Mouse (Mus musculus): Measurements from ENCODE around the gene Hacd2. TPM values are rescaled to one million over a fixed set of nuclear protein-coding genes. Genes with fewer than 3 reads are reported as not detected.

The Hacd2 gene
- polyA plus RNA-seq, 1 experiment, result 94.1 TPM

DNA sequence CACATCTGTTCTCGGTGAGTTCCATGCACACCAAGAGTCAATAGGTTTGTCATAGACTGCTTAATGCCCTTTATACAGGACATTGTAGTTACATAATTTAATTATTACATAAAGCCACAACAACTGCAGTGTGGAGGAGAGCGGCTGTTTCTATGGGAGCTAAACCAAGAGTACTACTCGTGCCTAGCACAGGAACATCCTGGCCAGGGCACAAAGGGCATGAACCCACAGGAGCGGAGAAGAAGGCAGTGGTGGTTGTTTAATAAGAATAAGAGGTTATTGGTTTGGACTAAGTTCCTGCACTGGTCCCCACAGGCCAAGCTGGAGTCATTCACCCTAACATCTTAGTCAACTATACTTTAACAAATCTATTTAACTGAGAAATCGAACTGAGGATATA is 16.0 kb upstream of the Hacd2 start:
- H3K36me3 ChIP-seq (ENCODE audit: control insufficient read depth, insufficient read depth, low read length), result no peaks in the 10 kb centered on the region
- TF ChIP-seq CTCF (IDR thresholded peaks at IDR 0.05; ENCODE audit: control insufficient read depth, insufficient read depth, insufficient replicate concordance, low read depth, low read length) (no peak), POLR2A (IDR thresholded peaks at IDR 0.05; ENCODE audit: control insufficient read depth, low read depth, low read length) (no peak)
- H3K4me3 ChIP-seq (ENCODE audit: control insufficient read depth, low read depth, low read length), result no peak overlapping the region
- no peak overlapping the region for H3K27ac ChIP-seq (ENCODE audit: control insufficient read depth, insufficient read depth, low read depth, low read length)
- no peaks in the 10 kb centered on the region for H3K27me3 ChIP-seq (ENCODE audit: control insufficient read depth, insufficient read depth, low read length)
- no peaks in the 10 kb centered on the region for H3K4me1 ChIP-seq (ENCODE audit: control insufficient read depth, insufficient read depth, low read length)

DNA sequence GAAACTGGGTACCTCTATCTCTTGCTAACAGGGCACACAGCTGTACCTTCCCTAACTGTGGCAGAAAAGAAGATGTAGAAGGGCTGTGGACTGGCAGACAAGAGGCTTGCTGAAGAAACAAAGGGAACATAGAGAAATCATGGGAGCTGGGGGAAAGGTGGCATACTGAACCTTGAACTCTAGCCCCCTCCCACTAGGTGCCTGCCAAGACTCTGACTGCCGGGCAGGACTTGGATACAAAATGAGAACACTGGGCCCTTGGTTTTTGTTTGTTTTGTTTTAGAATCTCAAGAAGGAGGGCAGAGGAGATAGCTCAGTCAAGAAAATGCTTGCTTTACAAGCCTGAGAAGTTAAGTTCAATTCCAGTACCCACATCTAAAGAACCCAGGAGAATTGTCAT is 14.9 kb upstream of the Hacd2 start:
- H3K4me3 ChIP-seq (ENCODE audit: control insufficient read depth, low read depth, low read length), result no peak overlapping the region

GRCm38 (mm10) chr16:35008447-35008846 is 13.8 kb upstream of the Hacd2 start:
- no peak for TF ChIP-seq POLR2A (IDR thresholded peaks at IDR 0.05; ENCODE audit: control insufficient read depth, low read depth, low read length)
- no peak for TF ChIP-seq CTCF (IDR thresholded peaks at IDR 0.05; ENCODE audit: control insufficient read depth, insufficient read depth, insufficient replicate concordance, low read depth, low read length)
- Histone ChIP-seq H3K27me3 (ENCODE audit: control insufficient read depth, insufficient read depth, low read length) (no peaks in the 10 kb centered on the region), H3K4me3 (ENCODE audit: control insufficient read depth, low read depth, low read length) (no peak overlapping the region), H3K27ac (ENCODE audit: control insufficient read depth, insufficient read depth, low read depth, low read length) (no peak overlapping the region), H3K36me3 (ENCODE audit: control insufficient read depth, insufficient read depth, low read length) (no peaks in the 10 kb centered on the region), H3K4me1 (ENCODE audit: control insufficient read depth, insufficient read depth, low read length) (no peaks in the 10 kb centered on the region)

More for the DNA sequence above, 14.9 kb upstream of the Hacd2 start:
- TF ChIP-seq CTCF (IDR thresholded peaks at IDR 0.05; ENCODE audit: control insufficient read depth, insufficient read depth, insufficient replicate concordance, low read depth, low read length), result no peak
- TF ChIP-seq POLR2A (IDR thresholded peaks at IDR 0.05; ENCODE audit: control insufficient read depth, low read depth, low read length), result no peak
- H3K4me1 ChIP-seq (ENCODE audit: control insufficient read depth, insufficient read depth, low read length), result no peaks in the 10 kb centered on the region
- peak overlapping the region; percentile 71; the same call in 1 of the 2 replicates for H3K27ac ChIP-seq (ENCODE audit: control insufficient read depth, insufficient read depth, low read depth, low read length)
- no peaks in the 10 kb centered on the region for H3K27me3 ChIP-seq (ENCODE audit: control insufficient read depth, insufficient read depth, low read length)
- H3K36me3 ChIP-seq (ENCODE audit: control insufficient read depth, insufficient read depth, low read length), result no peaks in the 10 kb centered on the region

- H3K36me3 ChIP-seq (ENCODE audit: control insufficient read depth, insufficient read depth, low read length), result no peaks in the 10 kb centered on the region
- no peak overlapping the region for H3K4me3 ChIP-seq (ENCODE audit: control insufficient read depth, low read depth, low read length)
- TF ChIP-seq CTCF (IDR thresholded peaks at IDR 0.05; ENCODE audit: control insufficient read depth, insufficient read depth, insufficient replicate concordance, low read depth, low read length) (no peak), POLR2A (IDR thresholded peaks at IDR 0.05; ENCODE audit: control insufficient read depth, low read depth, low read length) (no peak)
- H3K27me3 ChIP-seq (ENCODE audit: control insufficient read depth, insufficient read depth, low read length), result no peaks in the 10 kb centered on the region
- no peaks in the 10 kb centered on the region for H3K4me1 ChIP-seq (ENCODE audit: control insufficient read depth, insufficient read depth, low read length)
- no peak overlapping the region for H3K27ac ChIP-seq (ENCODE audit: control insufficient read depth, insufficient read depth, low read depth, low read length)
Measured at GRCm38 (mm10) chr16:35013501-35013900, 8.7 kb upstream of the Hacd2 start.

GRCm38 (mm10) chr16:35016491-35016890 is 5.7 kb upstream of the Hacd2 start:
- peak overlapping the region; percentile 2 for H3K4me3 ChIP-seq (ENCODE audit: control insufficient read depth, low read depth, low read length)
- no peaks in the 10 kb centered on the region for H3K27me3 ChIP-seq (ENCODE audit: control insufficient read depth, insufficient read depth, low read length)
- H3K36me3 ChIP-seq (ENCODE audit: control insufficient read depth, insufficient read depth, low read length), result no peaks in the 10 kb centered on the region
- TF ChIP-seq CTCF (IDR thresholded peaks at IDR 0.05; ENCODE audit: control insufficient read depth, insufficient read depth, insufficient replicate concordance, low read depth, low read length) (no peak), POLR2A (IDR thresholded peaks at IDR 0.05; ENCODE audit: control insufficient read depth, low read depth, low read length) (no peak)
- H3K27ac ChIP-seq (ENCODE audit: control insufficient read depth, insufficient read depth, low read depth, low read length), result no peak overlapping the region
- no peaks in the 10 kb centered on the region for H3K4me1 ChIP-seq (ENCODE audit: control insufficient read depth, insufficient read depth, low read length)

GRCm38 (mm10) chr16:35018470-35018974 is 3.7 kb upstream of the Hacd2 start:
- TF ChIP-seq CTCF (IDR thresholded peaks at IDR 0.05; ENCODE audit: control insufficient read depth, insufficient read depth, insufficient replicate concordance, low read depth, low read length) (no peak), POLR2A (IDR thresholded peaks at IDR 0.05; ENCODE audit: control insufficient read depth, low read depth, low read length) (no peak)
- Histone ChIP-seq H3K4me1 (ENCODE audit: control insufficient read depth, insufficient read depth, low read length) (no peaks in the 10 kb centered on the region), H3K27me3 (ENCODE audit: control insufficient read depth, insufficient read depth, low read length) (no peaks in the 10 kb centered on the region), H3K27ac (ENCODE audit: control insufficient read depth, insufficient read depth, low read depth, low read length) (no peak overlapping the region), H3K36me3 (ENCODE audit: control insufficient read depth, insufficient read depth, low read length) (no peaks in the 10 kb centered on the region), H3K4me3 (ENCODE audit: control insufficient read depth, low read depth, low read length) (no peak overlapping the region)

- no peaks in the 10 kb centered on the region for H3K4me1 ChIP-seq (ENCODE audit: control insufficient read depth, insufficient read depth, low read length)
- peak overlapping the region; percentile 65 for H3K27ac ChIP-seq (ENCODE audit: control insufficient read depth, insufficient read depth, low read depth, low read length)
- no peaks in the 10 kb centered on the region for H3K27me3 ChIP-seq (ENCODE audit: control insufficient read depth, insufficient read depth, low read length)
- TF ChIP-seq POLR2A (IDR thresholded peaks at IDR 0.05; ENCODE audit: control insufficient read depth, low read depth, low read length) (no peak), CTCF (IDR thresholded peaks at IDR 0.05; ENCODE audit: control insufficient read depth, insufficient read depth, insufficient replicate concordance, low read depth, low read length) (no peak)
- H3K4me3 ChIP-seq (ENCODE audit: control insufficient read depth, low read depth, low read length), result peak overlapping the region; percentile 95
- no peaks in the 10 kb centered on the region for H3K36me3 ChIP-seq (ENCODE audit: control insufficient read depth, insufficient read depth, low read length)
Measured at GRCm38 (mm10) chr16:35021903-35022241, 356 bp upstream of the Hacd2 start.

Data from testis, adult 2 months (tissue).